Mouse (Mus musculus): ENCODE data around the gene Sspo. TPM values are rescaled to one million over a fixed set of nuclear protein-coding genes. Genes with fewer than 3 reads are reported as not detected.
A peak's percentile ranks its signal among the peaks of the same experiment; 100 is the strongest.

Gene Sspo
- polyA plus RNA-seq, 1 experiment from 2014 or later, result 0.53 TPM

DNA sequence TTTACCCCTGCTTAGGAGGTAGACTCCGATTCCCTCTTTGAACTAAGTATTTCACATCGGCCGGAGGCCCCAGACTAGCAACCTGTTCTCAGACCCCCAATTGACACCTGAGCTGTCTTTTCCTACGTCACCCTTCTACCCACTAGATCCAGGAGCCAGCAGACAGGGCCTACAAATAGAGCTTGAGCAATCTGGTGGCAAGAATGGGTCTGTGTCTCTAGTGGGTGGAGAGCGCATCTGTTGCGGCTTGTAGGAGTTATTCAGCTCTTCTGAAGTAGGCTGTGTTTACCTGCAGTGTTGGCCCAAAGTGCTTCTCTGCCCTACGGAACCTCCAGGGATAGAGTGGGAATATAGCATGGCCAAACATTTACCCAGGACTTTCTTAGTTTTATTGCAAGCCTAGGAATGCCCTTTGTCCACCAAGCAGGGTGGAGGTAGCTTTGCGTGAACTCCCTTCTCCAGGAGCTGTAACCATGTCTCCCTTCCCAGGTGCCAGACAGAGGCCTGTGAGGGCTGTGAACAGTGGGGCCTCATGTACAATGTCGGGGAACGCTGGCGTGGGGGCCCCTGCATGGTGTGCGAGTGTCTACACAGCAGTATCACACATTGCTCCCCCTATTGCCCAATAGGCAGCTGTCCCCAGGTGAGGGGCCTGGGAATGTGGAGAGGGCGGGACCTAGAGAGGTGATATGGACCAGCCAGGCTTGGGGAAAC, 17.1 kb downstream of the Sspo start:
- H3K27me3 ChIP-seq (ENCODE audit: control insufficient read depth, insufficient read depth, low read length), result no peaks in the 10 kb centered on the region
- no peak overlapping the region for H3K9ac ChIP-seq (ENCODE audit: low read depth, low read length)
- WGBS, result 87% methylated on average over 13 of the region's 13 CpGs
- no peaks in the 10 kb centered on the region for H3K9me3 ChIP-seq (ENCODE audit: control insufficient read depth, low read length)
- no peak overlapping the region for H3K4me3 ChIP-seq (ENCODE audit: low read length)
- no peaks in the 10 kb centered on the region for H3K36me3 ChIP-seq (ENCODE audit: control insufficient read depth, insufficient read depth, low read length)
- no peak overlapping the region for H3K27ac ChIP-seq (ENCODE audit: low read depth, low read length)
- H3K4me2 ChIP-seq (replicated peaks; ENCODE audit: low read depth, low read length), result no peak overlapping the region
- H3K4me1 ChIP-seq (ENCODE audit: control insufficient read depth, insufficient read depth, low read length), result no peaks in the 10 kb centered on the region
- no peak for ATAC-seq (ENCODE audit: low FRiP score, low TSS enrichment)

DNA sequence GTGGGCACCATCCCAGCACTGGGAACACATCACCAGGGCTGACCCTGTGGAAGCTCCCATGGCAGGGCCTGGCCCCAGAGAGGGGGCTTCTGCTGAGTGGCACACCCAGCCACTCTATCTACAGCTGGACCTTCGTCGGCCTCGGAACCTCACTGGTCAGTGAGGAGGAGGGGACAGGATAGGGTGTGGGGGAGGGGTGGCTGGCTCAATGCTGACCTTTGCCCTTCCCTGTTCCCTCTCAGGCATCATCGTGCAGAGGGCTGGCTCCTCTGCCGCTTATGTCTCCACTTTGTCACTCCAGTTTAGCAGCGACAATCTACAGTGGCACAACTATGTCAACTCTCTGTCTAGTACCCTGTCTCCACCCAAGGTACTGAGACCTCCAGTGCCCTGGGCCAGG, 18.7 kb downstream of the Sspo start:
- H3K27ac ChIP-seq (ENCODE audit: low read depth, low read length), result no peak overlapping the region
- ATAC-seq (ENCODE audit: low FRiP score, low TSS enrichment), result no peak
- H3K4me2 ChIP-seq (replicated peaks; ENCODE audit: low read depth, low read length), result no peak overlapping the region
- H3K36me3 ChIP-seq (ENCODE audit: control insufficient read depth, insufficient read depth, low read length), result no peaks in the 10 kb centered on the region
- no peaks in the 10 kb centered on the region for H3K4me1 ChIP-seq (ENCODE audit: control insufficient read depth, insufficient read depth, low read length)
- H3K9ac ChIP-seq (ENCODE audit: low read depth, low read length), result no peak overlapping the region
- H3K9me3 ChIP-seq (ENCODE audit: control insufficient read depth, low read length), result no peaks in the 10 kb centered on the region
- 29% methylated on average over 6 of the region's 6 CpGs for WGBS
- no peak overlapping the region for H3K4me3 ChIP-seq (ENCODE audit: low read length)
- H3K27me3 ChIP-seq (ENCODE audit: control insufficient read depth, insufficient read depth, low read length), result no peaks in the 10 kb centered on the region

DNA sequence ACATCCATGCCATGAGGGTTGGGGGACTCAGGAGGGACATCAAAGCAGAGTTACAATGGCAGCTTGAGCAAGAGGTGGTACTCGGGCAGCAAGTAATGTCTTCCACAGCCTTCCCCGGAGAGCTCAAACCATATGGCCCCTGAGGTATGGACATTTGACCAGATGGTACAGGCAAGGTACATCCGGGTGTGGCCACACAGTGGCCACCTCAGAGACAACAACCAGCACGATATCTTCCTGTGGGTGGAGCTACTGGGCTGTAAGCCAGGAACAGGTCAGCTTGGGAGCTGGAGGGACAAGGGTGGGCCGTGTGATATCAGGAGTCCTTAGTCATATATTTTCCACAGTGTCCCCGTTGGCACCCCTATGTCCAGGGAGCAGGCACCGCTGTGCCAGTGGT, 19.5 kb downstream of the Sspo start:
- Histone ChIP-seq H3K36me3 (ENCODE audit: control insufficient read depth, insufficient read depth, low read length) (no peaks in the 10 kb centered on the region), H3K27ac (ENCODE audit: low read depth, low read length) (no peak overlapping the region), H3K9ac (ENCODE audit: low read depth, low read length) (no peak overlapping the region), H3K4me1 (ENCODE audit: control insufficient read depth, insufficient read depth, low read length) (no peaks in the 10 kb centered on the region), H3K4me2 (replicated peaks; ENCODE audit: low read depth, low read length) (no peak overlapping the region), H3K27me3 (ENCODE audit: control insufficient read depth, insufficient read depth, low read length) (no peaks in the 10 kb centered on the region), H3K4me3 (ENCODE audit: low read length) (no peak overlapping the region), H3K9me3 (ENCODE audit: control insufficient read depth, low read length) (no peaks in the 10 kb centered on the region)
- WGBS, result 66% methylated on average over 7 of the region's 7 CpGs
- ATAC-seq (ENCODE audit: low FRiP score, low TSS enrichment), result no peak

DNA sequence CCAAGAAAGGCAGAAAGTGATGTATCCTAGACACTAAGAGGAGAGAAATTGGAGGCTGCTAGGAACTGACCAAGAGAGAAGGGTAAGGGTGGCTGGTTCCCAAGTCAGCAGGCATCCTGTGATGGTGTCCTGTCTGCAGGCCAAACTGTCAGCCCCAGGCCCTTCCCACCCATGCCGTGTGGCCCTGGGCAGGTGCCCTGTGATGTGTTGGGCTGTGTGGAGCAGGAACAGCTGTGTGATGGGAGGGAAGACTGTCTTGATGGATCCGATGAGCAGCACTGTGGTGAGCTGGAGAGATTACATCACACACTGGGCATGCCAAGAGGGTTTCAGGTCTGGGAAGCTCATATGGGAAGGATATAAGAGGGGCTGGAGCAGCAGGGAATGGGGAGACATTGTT, 22.7 kb downstream of the Sspo start:
- no peaks in the 10 kb centered on the region for H3K27me3 ChIP-seq (ENCODE audit: control insufficient read depth, insufficient read depth, low read length)
- H3K4me1 ChIP-seq (ENCODE audit: control insufficient read depth, insufficient read depth, low read length), result no peaks in the 10 kb centered on the region
- H3K9me3 ChIP-seq (ENCODE audit: control insufficient read depth, low read length), result no peaks in the 10 kb centered on the region
- H3K27ac ChIP-seq (ENCODE audit: low read depth, low read length), result no peak overlapping the region
- no peaks in the 10 kb centered on the region for H3K36me3 ChIP-seq (ENCODE audit: control insufficient read depth, insufficient read depth, low read length)
- WGBS, result 77% methylated on average over 2 of the region's 2 CpGs
- no peak for ATAC-seq (ENCODE audit: low FRiP score, low TSS enrichment)
- H3K9ac ChIP-seq (ENCODE audit: low read depth, low read length), result no peak overlapping the region
- H3K4me3 ChIP-seq (ENCODE audit: low read length), result no peak overlapping the region
- no peak overlapping the region for H3K4me2 ChIP-seq (replicated peaks; ENCODE audit: low read depth, low read length)

DNA sequence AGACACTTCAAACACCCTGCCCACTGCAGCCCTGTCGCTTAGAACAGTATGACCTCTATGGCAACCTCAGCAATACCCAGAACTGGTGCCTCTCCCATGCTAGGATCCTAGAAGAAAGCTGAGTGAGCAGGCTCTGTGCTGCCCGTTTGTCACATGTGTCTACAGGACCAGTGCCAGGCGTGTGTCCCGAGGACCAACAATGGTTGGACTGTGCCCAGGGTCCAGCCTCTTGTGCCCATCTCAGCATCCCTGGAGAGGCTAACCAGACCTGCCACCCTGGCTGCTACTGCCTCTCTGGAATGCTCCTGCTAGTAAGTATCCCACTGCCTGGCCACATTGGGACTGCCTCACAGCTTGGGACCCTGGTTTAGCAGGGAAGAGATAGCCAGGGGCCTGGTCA, 30.4 kb downstream of the Sspo start:
- ATAC-seq (ENCODE audit: low FRiP score, low TSS enrichment), result no peak
- no peaks in the 10 kb centered on the region for H3K36me3 ChIP-seq (ENCODE audit: control insufficient read depth, insufficient read depth, low read length)
- no peak overlapping the region for H3K4me2 ChIP-seq (replicated peaks; ENCODE audit: low read depth, low read length)
- H3K4me1 ChIP-seq (ENCODE audit: control insufficient read depth, insufficient read depth, low read length), result no peaks in the 10 kb centered on the region
- no peak overlapping the region for H3K27ac ChIP-seq (ENCODE audit: low read depth, low read length)
- no peaks in the 10 kb centered on the region for H3K9me3 ChIP-seq (ENCODE audit: control insufficient read depth, low read length)
- H3K4me3 ChIP-seq (ENCODE audit: low read length), result no peak overlapping the region
- no peak overlapping the region for H3K9ac ChIP-seq (ENCODE audit: low read depth, low read length)
- H3K27me3 ChIP-seq (ENCODE audit: control insufficient read depth, insufficient read depth, low read length), result no peaks in the 10 kb centered on the region
- 85% methylated on average over 4 of the region's 4 CpGs for WGBS

DNA sequence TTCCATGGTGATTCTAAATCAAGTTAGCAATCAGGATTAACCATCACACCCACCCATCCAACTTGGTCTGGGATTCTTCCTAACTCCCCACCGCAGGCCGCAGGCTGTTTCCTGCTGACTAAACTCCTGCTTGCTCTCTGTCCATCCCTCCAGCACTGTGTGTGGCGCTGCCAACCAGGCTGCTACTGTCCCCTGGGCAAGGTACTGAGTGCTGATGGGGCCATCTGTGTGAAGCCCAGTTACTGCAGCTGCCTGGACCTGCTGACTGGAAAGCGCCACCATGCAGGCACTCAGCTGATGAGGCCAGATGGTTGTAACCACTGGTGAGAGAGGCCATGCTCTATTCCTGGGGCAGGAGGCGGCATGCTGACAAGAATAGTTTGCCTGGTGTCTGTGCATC, 34.5 kb downstream of the Sspo start:
- 78% methylated on average over 5 of the region's 5 CpGs for WGBS
- Histone ChIP-seq H3K4me1 (ENCODE audit: control insufficient read depth, insufficient read depth, low read length) (peaks cover 6% of the 10 kb centered on the region), H3K9ac (ENCODE audit: low read depth, low read length) (no peak overlapping the region), H3K9me3 (ENCODE audit: control insufficient read depth, low read length) (no peaks in the 10 kb centered on the region), H3K27me3 (ENCODE audit: control insufficient read depth, insufficient read depth, low read length) (no peaks in the 10 kb centered on the region), H3K4me2 (replicated peaks; ENCODE audit: low read depth, low read length) (no peak overlapping the region), H3K36me3 (ENCODE audit: control insufficient read depth, insufficient read depth, low read length) (no peaks in the 10 kb centered on the region), H3K27ac (ENCODE audit: low read depth, low read length) (no peak overlapping the region), H3K4me3 (ENCODE audit: low read length) (no peak overlapping the region)
- no peak for ATAC-seq (ENCODE audit: low FRiP score, low TSS enrichment)

DNA sequence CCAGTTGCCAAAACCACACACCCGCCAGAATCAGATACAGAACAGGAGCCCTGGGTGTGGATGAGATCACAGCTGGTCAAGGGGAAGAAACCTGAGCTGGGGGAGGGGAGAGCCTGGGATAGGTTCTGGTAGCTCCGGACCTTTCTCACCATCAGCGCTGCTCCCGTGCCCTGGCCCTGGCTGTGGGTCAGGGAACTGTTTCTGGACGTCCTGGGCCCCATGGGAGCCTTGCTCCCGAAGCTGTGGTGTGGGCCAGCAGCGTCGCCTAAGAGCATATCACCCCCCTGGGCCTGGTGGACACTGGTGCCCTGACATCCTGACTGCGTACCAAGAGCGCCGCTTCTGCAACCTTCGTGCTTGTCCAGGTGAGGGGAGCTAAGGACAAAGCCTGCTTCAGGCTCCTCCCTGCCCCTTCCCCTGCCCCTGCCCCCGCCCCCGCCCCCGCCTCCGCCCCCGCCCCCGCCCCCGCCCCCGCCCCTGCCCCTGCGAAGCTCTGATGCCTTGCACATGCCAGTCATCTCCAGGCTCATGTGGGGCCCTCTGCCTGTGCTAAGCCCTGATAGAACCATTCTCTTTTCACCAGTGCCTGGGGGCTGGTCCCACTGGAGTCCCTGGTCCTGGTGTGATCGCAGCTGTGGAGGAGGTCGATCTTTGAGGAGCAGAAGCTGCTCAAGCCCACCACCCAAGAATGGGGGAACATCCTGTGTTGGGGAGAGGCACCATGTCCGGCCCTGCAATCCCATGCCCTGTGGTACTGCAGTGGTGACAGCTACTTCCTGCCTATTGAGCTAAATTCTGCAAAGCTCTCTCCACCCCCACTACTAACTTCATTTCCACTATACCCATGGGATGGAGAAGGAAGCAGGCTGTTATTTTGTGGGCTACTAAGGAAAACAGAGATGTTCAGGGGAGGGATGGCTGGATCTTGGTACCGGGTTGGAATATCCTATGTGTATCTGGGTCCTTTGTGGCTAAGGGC, 40.0 kb downstream of the Sspo start:
- no peaks in the 10 kb centered on the region for H3K36me3 ChIP-seq (ENCODE audit: control insufficient read depth, insufficient read depth, low read length)
- peaks cover 16% of the 10 kb centered on the region for H3K4me1 ChIP-seq (ENCODE audit: control insufficient read depth, insufficient read depth, low read length)
- ATAC-seq (ENCODE audit: low FRiP score, low TSS enrichment), result peak; percentile 65
- peak overlapping the region; percentile 43 for H3K4me2 ChIP-seq (replicated peaks; ENCODE audit: low read depth, low read length)
- H3K9me3 ChIP-seq (ENCODE audit: control insufficient read depth, low read length), result no peaks in the 10 kb centered on the region
- peak overlapping the region; percentile 28 for H3K4me3 ChIP-seq (ENCODE audit: low read length)
- 6% methylated on average over 23 of the region's 25 CpGs for WGBS
- H3K9ac ChIP-seq (ENCODE audit: low read depth, low read length), result peak overlapping the region; percentile 44; the same call in 1 of the 2 replicates
- H3K27ac ChIP-seq (ENCODE audit: low read depth, low read length), result peak overlapping the region; percentile 37; the same call in 1 of the 2 replicates
- no peaks in the 10 kb centered on the region for H3K27me3 ChIP-seq (ENCODE audit: control insufficient read depth, insufficient read depth, low read length)

DNA sequence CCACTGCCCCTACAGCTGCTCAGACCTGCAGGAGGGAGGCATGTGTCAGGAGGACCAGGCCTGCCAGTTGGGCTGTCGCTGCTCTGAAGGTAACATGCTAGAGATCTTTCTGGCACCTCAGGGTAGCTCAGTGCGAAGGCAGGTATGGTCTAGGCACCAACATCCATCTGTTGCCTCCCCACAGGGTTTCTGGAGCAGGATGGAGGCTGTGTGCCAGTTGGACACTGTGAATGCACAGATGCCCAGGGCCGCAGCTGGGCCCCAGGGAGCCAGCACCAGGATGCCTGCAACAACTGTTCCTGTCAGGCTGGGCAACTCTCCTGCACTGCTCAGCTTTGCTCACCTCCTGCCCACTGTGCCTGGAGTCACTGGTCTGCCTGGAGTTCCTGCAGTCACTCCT, 41.7 kb downstream of the Sspo start:
- 95% methylated on average over 3 of the region's 3 CpGs for WGBS

DNA sequence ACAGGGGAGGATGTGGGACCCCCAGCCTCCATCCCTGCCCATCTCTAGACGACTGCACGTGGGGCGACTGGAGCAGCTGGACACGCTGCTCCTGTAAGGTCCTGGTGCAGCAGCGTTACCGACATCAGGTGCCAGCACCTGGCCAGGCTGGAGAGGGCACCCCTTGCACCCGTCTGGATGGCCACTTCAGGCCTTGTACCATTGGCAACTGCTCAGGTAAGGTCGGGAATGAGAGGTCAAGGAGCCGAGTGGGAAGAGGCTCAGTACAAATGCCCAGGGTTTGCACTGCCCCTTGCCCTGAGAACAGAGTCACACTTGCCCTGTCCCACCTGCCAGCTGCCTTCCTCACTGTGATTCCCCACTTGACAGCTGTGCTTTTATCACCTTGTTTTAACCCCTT, 43.3 kb downstream of the Sspo start:
- ATAC-seq (ENCODE audit: low FRiP score, low TSS enrichment), result no peak
- H3K27me3 ChIP-seq (ENCODE audit: control insufficient read depth, insufficient read depth, low read length), result no peaks in the 10 kb centered on the region

More for the DNA sequence above, 41.7 kb downstream of the Sspo start:
- H3K27me3 ChIP-seq (ENCODE audit: control insufficient read depth, insufficient read depth, low read length), result no peaks in the 10 kb centered on the region
- H3K27ac ChIP-seq (ENCODE audit: low read depth, low read length), result no peak overlapping the region
- H3K9me3 ChIP-seq (ENCODE audit: control insufficient read depth, low read length), result no peaks in the 10 kb centered on the region
- peaks cover 15% of the 10 kb centered on the region for H3K4me1 ChIP-seq (ENCODE audit: control insufficient read depth, insufficient read depth, low read length)
- H3K4me3 ChIP-seq (ENCODE audit: low read length), result no peak overlapping the region
- ATAC-seq (ENCODE audit: low FRiP score, low TSS enrichment), result no peak
- H3K36me3 ChIP-seq (ENCODE audit: control insufficient read depth, insufficient read depth, low read length), result no peaks in the 10 kb centered on the region
- H3K9ac ChIP-seq (ENCODE audit: low read depth, low read length), result no peak overlapping the region
- no peak overlapping the region for H3K4me2 ChIP-seq (replicated peaks; ENCODE audit: low read depth, low read length)

More for the DNA sequence above, 43.3 kb downstream of the Sspo start:
- Histone ChIP-seq H3K36me3 (ENCODE audit: control insufficient read depth, insufficient read depth, low read length) (no peaks in the 10 kb centered on the region), H3K27ac (ENCODE audit: low read depth, low read length) (no peak overlapping the region), H3K9ac (ENCODE audit: low read depth, low read length) (no peak overlapping the region), H3K4me2 (replicated peaks; ENCODE audit: low read depth, low read length) (no peak overlapping the region), H3K9me3 (ENCODE audit: control insufficient read depth, low read length) (no peaks in the 10 kb centered on the region), H3K4me3 (ENCODE audit: low read length) (no peak overlapping the region), H3K4me1 (ENCODE audit: control insufficient read depth, insufficient read depth, low read length) (peaks cover 14% of the 10 kb centered on the region)
- 74% methylated on average over 9 of the region's 9 CpGs for WGBS

All from kidney, embryonic 14.5 days (tissue).